Mouse (Mus musculus) urinary bladder, postnatal 25 days (tissue): Measurements from ENCODE around the gene Atraid.

Source experiments
- DNase-seq: peaks from one replicate; pipeline ENCODE4 v3.0.0; 2022; ENCODE audit warnings: low spot score

Atraid gene

GRCm38 (mm10) chr5:31094799-31095691, 46.9 kb downstream of the Atraid start:
- no peak for DNase-seq

- no peak for DNase-seq
Observed at GRCm38 (mm10) chr5:31095711-31096480, 47.8 kb downstream of the Atraid start.
